Mouse (Mus musculus): ENCODE measurements around the gene Nccrp1.
"Not testable (repeated sequence)": the region's sequence is repeated elsewhere in the genome, so short reads cannot be mapped to it uniquely, and the experiment has no call there.

The Nccrp1 gene

GRCm38 (mm10) chr7:28522536-28522935 lies 24.5 kb downstream of the Nccrp1 start, which contains the start of gene Ifnl3:
Gene Ifnl3 (plus strand): TSS chr7:28522836.
- DNase-seq (ENCODE audit: extremely low read depth, low read depth): not testable (repeated sequence)

DNA sequence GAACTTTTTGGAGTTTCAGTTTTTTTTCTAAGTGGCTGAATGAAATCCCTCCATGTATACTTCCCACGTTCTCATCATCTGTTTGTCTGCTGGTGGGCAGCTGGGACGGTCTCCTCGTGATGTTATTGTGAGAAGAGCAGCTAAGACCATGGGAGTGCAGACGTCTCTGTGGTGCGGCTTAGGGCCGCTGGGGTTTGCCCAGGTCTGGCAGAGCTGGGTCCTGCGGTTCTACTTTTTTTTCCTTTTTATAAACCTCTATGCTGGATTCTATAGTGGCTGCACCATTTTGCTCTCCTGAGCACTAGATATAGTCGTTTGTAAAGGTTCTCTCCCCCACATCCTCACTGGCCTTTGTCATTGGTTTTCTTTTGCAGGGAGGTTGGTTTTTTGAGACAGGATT lies 35.6 kb downstream of the Nccrp1 start:
- DNase-seq (ENCODE audit: extremely low read depth, low read depth): no peak

- DNase-seq (ENCODE audit: extremely low read depth, low read depth): not testable (repeated sequence)
Observed at GRCm38 (mm10) chr7:28510405-28510974, 36.6 kb downstream of the Nccrp1 start, which contains the start of gene Ifnl2. Gene Ifnl2 (minus strand): TSS chr7:28510455.

- not testable (repeated sequence) for DNase-seq (ENCODE audit: extremely low read depth, low read depth)
Observed at GRCm38 (mm10) chr7:28509121-28509520, 37.9 kb downstream of the Nccrp1 start.

DNA sequence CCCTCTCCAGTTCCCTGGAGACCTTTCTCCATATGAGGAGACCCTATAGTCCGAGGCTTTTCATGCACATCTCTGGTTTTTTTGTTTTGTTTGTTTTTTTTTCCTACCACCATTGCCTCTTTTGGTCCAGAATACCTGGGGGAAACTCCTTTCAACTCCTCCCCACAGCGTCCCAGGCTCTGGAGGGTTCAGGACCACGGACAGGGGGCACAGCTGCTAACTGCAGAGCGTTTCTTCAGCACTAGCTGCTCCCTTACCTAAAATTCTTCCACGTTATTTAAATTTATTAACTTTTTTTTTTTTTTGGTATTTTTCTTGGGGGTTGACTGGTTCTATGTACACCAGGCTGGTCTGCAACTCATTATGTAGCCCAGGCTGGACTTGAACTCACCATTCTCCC lies 41.5 kb downstream of the Nccrp1 start:
- DNase-seq (ENCODE audit: extremely low read depth, low read depth): no peak

- DNase-seq (ENCODE audit: extremely low read depth, low read depth): no peak
Observed at GRCm38 (mm10) chr7:28495426-28495825, 51.6 kb downstream of the Nccrp1 start.
